Comparison of ENCODE assay signal across 7 mouse cellular contexts in the genomic region with DNA sequence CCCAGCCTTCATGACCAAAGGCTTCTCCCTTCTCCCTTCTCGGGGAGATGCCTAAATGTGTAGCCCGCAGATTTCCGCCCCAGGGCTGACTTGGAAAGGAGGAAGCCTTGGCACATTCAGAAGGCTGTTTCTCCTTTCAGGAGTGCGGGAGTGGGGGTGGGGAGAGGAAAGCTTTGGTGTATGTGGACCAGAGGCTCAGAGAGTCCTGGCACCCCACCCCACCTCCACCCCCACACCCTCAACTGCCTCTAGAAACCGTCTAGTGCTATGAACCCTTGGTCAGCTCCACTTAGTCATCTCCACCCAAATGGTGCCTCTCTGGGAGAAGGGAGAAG. TPM values are rescaled to one million over a fixed set of nuclear protein-coding genes. Genes with fewer than 3 reads are reported as not detected.
DNase-seq lines count a peak whose midpoint lies in the region; ATAC-seq and TF ChIP-seq lines count a peak whose summit lies in the region.

No protein-coding gene starts in this region.

- peaks cover 3% of the 10 kb centered on the region; the same call in 1 of the 2 replicates for H3K27me3 ChIP-seq in liver, adult 2 months (ENCODE audit: control insufficient read depth, insufficient read depth, low read length)
- H3K27me3 ChIP-seq in embryonic facial prominence, embryonic 12.5 days = 0 out of 2 replicates have a peak, but pooled peaks cover 3% of the 10 kb centered on the region
- no peaks in the 10 kb centered on the region for H3K27me3 ChIP-seq in hindbrain, embryonic 16.5 days (replicated peaks; ENCODE audit: control insufficient read depth, insufficient read depth, low read length)
- H3K27me3 ChIP-seq in midbrain, embryonic 10.5 days (ENCODE audit: low read depth, poor library complexity, severe bottlenecking) = peaks cover 19% of the 10 kb centered on the region

- no peak overlapping the region for H3K9ac ChIP-seq in liver, adult 2 months (ENCODE audit: low read depth, low read length)
- H3K9ac ChIP-seq in embryonic facial prominence, embryonic 12.5 days = peak overlapping the region; percentile 88; the same call in 1 of the 2 replicates
- H3K9ac ChIP-seq in hindbrain, embryonic 16.5 days (ENCODE audit: low read depth, low read length) = peak overlapping the region; percentile 97

- no peak for TF ChIP-seq CTCF in liver, adult 2 months (IDR thresholded peaks at IDR 0.05; ENCODE audit: low read depth, low read length)

- no peaks in the 10 kb centered on the region for H3K79me2 ChIP-seq in liver, adult 2 months (ENCODE audit: control insufficient read depth, insufficient read depth, low read length)

- WGBS in liver, adult 2 months = 36% methylated on average over 5 of the region's 5 CpGs
- 11% methylated on average over 5 of the region's 5 CpGs for WGBS in embryonic facial prominence, embryonic 12.5 days
- 7% methylated on average over 5 of the region's 5 CpGs for WGBS in hindbrain, embryonic 16.5 days
- 14% methylated on average over 5 of the region's 5 CpGs for WGBS in midbrain, embryonic 10.5 days

- H3K9me3 ChIP-seq in embryonic facial prominence, embryonic 12.5 days = no peaks in the 10 kb centered on the region
- no peaks in the 10 kb centered on the region for H3K9me3 ChIP-seq in hindbrain, embryonic 16.5 days (ENCODE audit: control insufficient read depth, low read length)
- H3K9me3 ChIP-seq in midbrain, embryonic 10.5 days (replicated peaks) = no peaks in the 10 kb centered on the region

- H3K4me1 ChIP-seq in liver, adult 2 months (ENCODE audit: control insufficient read depth, insufficient read depth, low read length) = no peaks in the 10 kb centered on the region
- peaks cover 8% of the 10 kb centered on the region for H3K4me1 ChIP-seq in embryonic facial prominence, embryonic 12.5 days
- H3K4me1 ChIP-seq in hindbrain, embryonic 16.5 days (ENCODE audit: control insufficient read depth, insufficient read depth, low read depth, low read length) = peaks cover 16% of the 10 kb centered on the region
- H3K4me1 ChIP-seq in midbrain, embryonic 10.5 days = peaks cover 40% of the 10 kb centered on the region

- peak overlapping the region; percentile 78 for H3K4me2 ChIP-seq in embryonic facial prominence, embryonic 12.5 days (replicated peaks)
- H3K4me2 ChIP-seq in hindbrain, embryonic 16.5 days (ENCODE audit: low read length) = peak overlapping the region; percentile 77

- no peaks in the 10 kb centered on the region for H3K36me3 ChIP-seq in liver, adult 2 months (ENCODE audit: control insufficient read depth, insufficient read depth, low read length)
- H3K36me3 ChIP-seq in embryonic facial prominence, embryonic 12.5 days = no peaks in the 10 kb centered on the region
- H3K36me3 ChIP-seq in hindbrain, embryonic 16.5 days (ENCODE audit: control insufficient read depth, insufficient read depth, low read length) = no peaks in the 10 kb centered on the region
- H3K36me3 ChIP-seq in midbrain, embryonic 10.5 days = no peaks in the 10 kb centered on the region

- 0 out of 2 replicates have a peak overlapping the region, but pooled peaks have one; percentile 59 for H3K4me3 ChIP-seq in liver, adult 2 months (ENCODE audit: insufficient read depth, low read depth, low read length)
- peak overlapping the region; percentile 71 for H3K4me3 ChIP-seq in embryonic facial prominence, embryonic 12.5 days
- peak overlapping the region; percentile 91 for H3K4me3 ChIP-seq in hindbrain, embryonic 16.5 days (ENCODE audit: low read length)
- H3K4me3 ChIP-seq in midbrain, embryonic 10.5 days = peak overlapping the region; percentile 78

- TF ChIP-seq POLR2A in liver, adult 2 months (IDR thresholded peaks at IDR 0.05; ENCODE audit: extremely low read depth, insufficient read depth, low read length) = no peak

- peak; percentile 12; the same call in 1 of the 2 replicates for ATAC-seq in embryonic facial prominence, embryonic 12.5 days (ENCODE audit: insufficient number of reproducible peaks, insufficient read depth, low FRiP score, low TSS enrichment)
- ATAC-seq in hindbrain, embryonic 16.5 days = peak; percentile 43

- no peak for DNase-seq in liver, adult 2 months (ENCODE audit: extremely low read depth, low read depth, low spot score)
- DNase-seq in liver = no peak
- no peak for DNase-seq in midbrain, embryonic 10.5 days (ENCODE audit: low spot score)
- no peak for DNase-seq in adrenal gland, adult (ENCODE audit: inconsistent age in 2 of 2, low spot score in 1 of 2)
- no peak for DNase-seq in thymus, postnatal 10 days (ENCODE audit: low spot score in 2 of 2)

- no peak overlapping the region for H3K27ac ChIP-seq in liver, adult 2 months (replicated peaks; ENCODE audit: insufficient read depth, low read depth, low read length)
- no peak overlapping the region for H3K27ac ChIP-seq in embryonic facial prominence, embryonic 12.5 days
- peak overlapping the region; percentile 87 for H3K27ac ChIP-seq in hindbrain, embryonic 16.5 days (ENCODE audit: low read depth, low read length)
- H3K27ac ChIP-seq in midbrain, embryonic 10.5 days (replicated peaks) = peak overlapping the region; percentile 91

RNA-seq across cellular contexts. Expression of a gene that starts 0.4 kb away (rescaled TPM):
- total RNA-seq in liver, adult 2 months (2014; rRNA removed) = 1.1 and 1.3 TPM in 2 replicates
- 0.12 and 0.57 TPM in 2 replicates for polyA plus RNA-seq in liver, adult 2 months (2012; rRNA removed)
- 39.0 and 40.1 TPM in 2 replicates for polyA plus RNA-seq in embryonic facial prominence, embryonic 12.5 days (2016; fragmentation: Nextera tagmentation; extraction: Ambion mirVana)
- polyA plus RNA-seq in hindbrain, embryonic 16.5 days (2015; fragmentation: Nextera tagmentation; extraction: Ambion mirVana) = 115 and 127 TPM in 2 replicates
- 33.7 and 35.8 TPM in 2 replicates for polyA plus RNA-seq in midbrain, embryonic 10.5 days (2016; fragmentation: Nextera tagmentation; extraction: Ambion mirVana)

Comparison
In these comparisons a context has a peak if more than half of its experiments do, and no peak if none do; other contexts are left out.
1. H3K27ac ChIP-seq: peak in hindbrain, embryonic 16.5 days (single experiment) and midbrain, embryonic 10.5 days (single experiment); none in liver, adult 2 months (single experiment) and embryonic facial prominence, embryonic 12.5 days (single experiment).
2. RNA of a gene that starts 0.4 kb away (polyA plus RNA-seq): 115 to 127 TPM in hindbrain, embryonic 16.5 days, 39.0 to 40.1 TPM in embryonic facial prominence, embryonic 12.5 days and 33.7 to 35.8 TPM in midbrain, embryonic 10.5 days; 0.12 to 0.57 TPM in liver, adult 2 months; every median in the first group is over 10 times any median in the second.
3. Peak in every context shown above with its lines, with median percentiles within 50 percentile points of each other: H3K4me3 ChIP-seq.